Comparison of ENCODE assay signal across 10 mouse cellular contexts in genomic region chrX:56456379-56456778, GRCm38 (mm10). TPM values are rescaled to one million over a fixed set of nuclear protein-coding genes. Genes with fewer than 3 reads are reported as not detected.
A peak's percentile ranks its signal among the peaks of the same experiment; 100 is the strongest.
DNase-seq lines count a peak whose midpoint lies in the region; ATAC-seq lines count a peak whose summit lies in the region.
"Had no signal": no experiment of that assay in that cellular context is flagged by ENCODE, and none has a peak within 500 bp of the region (broad histone marks: within the 10 kb centered on the region; RNA-seq: fewer than 3 reads in every experiment).

No protein-coding gene starts in this region.

- no peak; the same call in 1 of the 2 replicates for ATAC-seq in heart, embryonic 13.5 days (ENCODE audit: extremely low read depth, insufficient number of reproducible peaks, low FRiP score, low TSS enrichment)
- ATAC-seq in forebrain, embryonic 15.5 days (replicated peaks): peak; percentile 16
- peak; percentile 67 for ATAC-seq in liver, embryonic 15.5 days (ENCODE audit: insufficient read depth)

- H3K9me3 ChIP-seq in heart, embryonic 13.5 days: no peaks in the 10 kb centered on the region
- no peaks in the 10 kb centered on the region for H3K9me3 ChIP-seq in forebrain, embryonic 15.5 days
- no peaks in the 10 kb centered on the region for H3K9me3 ChIP-seq in liver, embryonic 15.5 days (replicated peaks)

- peak overlapping the region; percentile 66 for H3K4me3 ChIP-seq in heart, embryonic 13.5 days
- H3K4me3 ChIP-seq in forebrain, embryonic 15.5 days: peak overlapping the region; percentile 58
- peak overlapping the region; percentile 74 for H3K4me3 ChIP-seq in liver, embryonic 15.5 days (replicated peaks)

- H3K27ac ChIP-seq in heart, embryonic 13.5 days (replicated peaks): peak overlapping the region; percentile 94
- peak overlapping the region; percentile 95 for H3K27ac ChIP-seq in forebrain, embryonic 15.5 days (replicated peaks)
- H3K27ac ChIP-seq in liver, embryonic 15.5 days (replicated peaks): peak overlapping the region; percentile 95

- peaks cover 7% of the 10 kb centered on the region; the same call in 1 of the 2 replicates for H3K4me1 ChIP-seq in heart, embryonic 13.5 days
- 0 out of 2 replicates have a peak, but pooled peaks cover 4% of the 10 kb centered on the region for H3K4me1 ChIP-seq in forebrain, embryonic 15.5 days
- peaks cover 19% of the 10 kb centered on the region for H3K4me1 ChIP-seq in liver, embryonic 15.5 days (replicated peaks)

- no peaks in the 10 kb centered on the region for H3K27me3 ChIP-seq in heart, embryonic 13.5 days (replicated peaks)
- H3K27me3 ChIP-seq in forebrain, embryonic 15.5 days: no peaks in the 10 kb centered on the region
- H3K27me3 ChIP-seq in liver, embryonic 15.5 days: no peaks in the 10 kb centered on the region

- intact Hi-C loops in left cerebral cortex, postnatal 36 days (cut with DNase I): loop anchor here (10.0 kb wide), 1 partner anchor 138 kb away; the partner anchor contains the start of gene Mmgt1

- 16% methylated on average over 8 of the region's 8 CpGs for WGBS in heart, embryonic 13.5 days
- 24% methylated on average over 8 of the region's 8 CpGs for WGBS in forebrain, embryonic 15.5 days
- WGBS in liver, embryonic 15.5 days (ENCODE audit: insufficient replicate concordance): 15% methylated on average over 8 of the region's 8 CpGs

- DNase-seq in heart, adult 11 months: no peak
- DNase-seq in 3T3-L1 (ENCODE audit: low read depth, low spot score): peak; percentile 40
- peak; percentile 12 for DNase-seq in adrenal gland, postnatal 25 days
- DNase-seq in right cerebral cortex, adult 2 months (ENCODE audit: low spot score in 2 of 2): no peak
- no peak for DNase-seq in left cerebral cortex, postnatal 36 days (ENCODE audit: low spot score in 2 of 2)

- H3K36me3 ChIP-seq in heart, embryonic 13.5 days: 0 out of 2 replicates have a peak, but pooled peaks cover 4% of the 10 kb centered on the region
- H3K36me3 ChIP-seq in forebrain, embryonic 15.5 days: no peaks in the 10 kb centered on the region
- H3K36me3 ChIP-seq in liver, embryonic 15.5 days (replicated peaks): peaks cover 10% of the 10 kb centered on the region

- peak overlapping the region; percentile 74 for H3K9ac ChIP-seq in heart, embryonic 13.5 days
- H3K9ac ChIP-seq in forebrain, embryonic 15.5 days (replicated peaks): peak overlapping the region; percentile 79
- H3K9ac ChIP-seq in liver, embryonic 15.5 days: peak overlapping the region; percentile 84

- peak overlapping the region; percentile 76 for H3K4me2 ChIP-seq in heart, embryonic 13.5 days
- peak overlapping the region; percentile 57 for H3K4me2 ChIP-seq in forebrain, embryonic 15.5 days (replicated peaks)
- H3K4me2 ChIP-seq in liver, embryonic 15.5 days: peak overlapping the region; percentile 66

RNA-seq across cellular contexts. Expression of gene Ints6l, which starts 1.7 kb away (rescaled TPM):
- 15.0 and 15.3 TPM in 2 replicates for polyA plus RNA-seq in heart, embryonic 13.5 days (2015; fragmentation: Nextera tagmentation; extraction: Ambion mirVana)
- total RNA-seq in adrenal gland, postnatal 25 days (2021): 29.0 and 29.9 TPM in 2 replicates
- polyA plus RNA-seq in forebrain, embryonic 15.5 days (2015; fragmentation: Nextera tagmentation; extraction: Ambion mirVana): 14.1 and 15.2 TPM in 2 replicates
- 39.8 and 43.7 TPM in 2 replicates for polyA plus RNA-seq in liver, embryonic 15.5 days (2015; fragmentation: Nextera tagmentation; extraction: Ambion mirVana)
- 10 to 100 TPM; 22.8 to 41.0 TPM for total RNA-seq in left cerebral cortex, postnatal 36 days (2021)

RNA-seq across cellular contexts. Expression of gene Gm2174, which starts 8.6 kb away (rescaled TPM):
- 0.70 and 0.79 TPM in 2 replicates for polyA plus RNA-seq in heart, embryonic 13.5 days (2015; fragmentation: Nextera tagmentation; extraction: Ambion mirVana)
- not detected in 2 replicates for total RNA-seq in adrenal gland, postnatal 25 days (2021)
- polyA plus RNA-seq in forebrain, embryonic 15.5 days (2015; fragmentation: Nextera tagmentation; extraction: Ambion mirVana): 1.2 TPM in 1 of 2 replicates, not detected in the other
- polyA plus RNA-seq in liver, embryonic 15.5 days (2015; fragmentation: Nextera tagmentation; extraction: Ambion mirVana): 1.4 and 1.7 TPM in 2 replicates
- total RNA-seq in left cerebral cortex, postnatal 36 days (2021): not detected
- total RNA-seq: adrenal gland, adult 18-20 months had no signal
- polyA plus RNA-seq: spleen, adult 2 months had no signal

Comparison
In these comparisons a context has a peak if more than half of its experiments do, and no peak if none do; other contexts are left out.
1. DNase-seq: peak in 3T3-L1 (single experiment) and adrenal gland, postnatal 25 days (single experiment); none in heart, adult 11 months (single experiment), right cerebral cortex, adult 2 months (0 of 2) and left cerebral cortex, postnatal 36 days (0 of 2).
2. Peak in every context shown above with its lines, with median percentiles within 50 percentile points of each other: H3K27ac ChIP-seq, H3K4me2 ChIP-seq, H3K4me3 ChIP-seq and H3K9ac ChIP-seq.